Mouse (Mus musculus) spleen, adult 2 months (tissue): ENCODE results near the gene Rbfox1. TPM values are rescaled to one million over a fixed set of nuclear protein-coding genes. Genes with fewer than 3 reads are reported as not detected.

ENCODE experiments used
- DNase-seq, 2 experiments: peaks; one replicate each; pipeline versions ENCODE4 v3.0.0 to v3.0.0-alpha.2; 2012 to 2021; ENCODE audit warnings: low spot score in 2 of 2, low read depth in 1 of 2
- H3K27ac ChIP-seq: fragments of 200-500 bp; 2 replicates; pipeline ENCODE4 v1.5.1; 2012; ENCODE audit warnings: low read length, inconsistent platforms; ENCODE audit not compliant: insufficient read depth
- H3K27me3 ChIP-seq: fragments of 200-500 bp; 2 replicates; pipeline ENCODE4 v1.6.1; 2012; ENCODE audit warnings: mild to moderate bottlenecking, moderate library complexity, low read length, inconsistent platforms; ENCODE audit not compliant: control insufficient read depth, insufficient read depth
- H3K36me3 ChIP-seq: fragments of 200-500 bp; 2 replicates; pipeline ENCODE4 v1.6.1; 2012; ENCODE audit warnings: mild to moderate bottlenecking, low read length, inconsistent platforms; ENCODE audit not compliant: control insufficient read depth, insufficient read depth
- H3K4me1 ChIP-seq: fragments of 200-500 bp; 2 replicates; pipeline ENCODE4 v1.6.1; 2011; ENCODE audit warnings: inconsistent platforms; ENCODE audit not compliant: control insufficient read depth, insufficient read depth, insufficient read length
- H3K4me3 ChIP-seq: fragments of 200-500 bp; 2 replicates; pipeline ENCODE4 v1.5.1; 2011; ENCODE audit warnings: mild to moderate bottlenecking, inconsistent platforms; ENCODE audit not compliant: insufficient read depth, insufficient read length; ENCODE audit errors: extremely low read depth
- CTCF ChIP-seq: fragments of 200-500 bp; IDR thresholded peaks from 2 replicates; pipeline ENCODE4 v1.5.1; 2011; ENCODE audit warnings: mild to moderate bottlenecking, inconsistent platforms; ENCODE audit not compliant: insufficient read depth, insufficient read length, insufficient replicate concordance; ENCODE audit errors: extremely low read depth
- POLR2A ChIP-seq: fragments of 200-500 bp; IDR thresholded peaks from 2 replicates; pipeline ENCODE4 v1.6.1; 2011; ENCODE audit warnings: low read depth, low read length, inconsistent platforms
- WGBS: fragments of 180-500 bp; shearing (Covaris S2); methylation state at CpG from one replicate; pipeline ENCODE4 v1.1.7; 2018; 5-methylcytosine and 5-hydroxymethylcytosine counted together
- polyA plus RNA-seq: library from polyadenylated mRNA; depleted of rRNA; stranded (reverse); fragments of >200 nt; gene quantifications from 2 replicates; pipeline ENCODE4 v1.2.3, GENCODE M21; 2012

Rbfox1 gene
- polyA plus RNA-seq, 1 experiment: 1.0 TPM

GRCm38 (mm10) chr16:7229232-7229631 is 1344.1 kb downstream of the Rbfox1 start:
- Histone ChIP-seq H3K27me3 (no peaks in the 10 kb centered on the region), H3K36me3 (no peaks in the 10 kb centered on the region), H3K4me3 (no peak overlapping the region), H3K4me1 (no peaks in the 10 kb centered on the region), H3K27ac (no peak overlapping the region)
- 77% methylated on average over 4 of the region's 4 CpGs for WGBS
- DNase-seq: no peak
- no peak for TF ChIP-seq CTCF
- TF ChIP-seq POLR2A: no peak

GRCm38 (mm10) chr16:7241627-7242026 is 1356.5 kb downstream of the Rbfox1 start:
- no peak for TF ChIP-seq CTCF
- no peak for TF ChIP-seq POLR2A
- 73% methylated on average over 3 of the region's 3 CpGs for WGBS

GRCm38 (mm10) chr16:7242501-7242900 is 1357.3 kb downstream of the Rbfox1 start:
- Histone ChIP-seq H3K27me3 (no peaks in the 10 kb centered on the region), H3K27ac (no peak overlapping the region), H3K36me3 (no peaks in the 10 kb centered on the region), H3K4me3 (no peak overlapping the region), H3K4me1 (no peaks in the 10 kb centered on the region)
- 80% methylated on average over 3 of the region's 3 CpGs for WGBS
- no peak for DNase-seq
- TF ChIP-seq CTCF: no peak
- TF ChIP-seq POLR2A: no peak

More at GRCm38 (mm10) chr16:7241627-7242026, 1356.5 kb downstream of the Rbfox1 start:
- no peaks in the 10 kb centered on the region for H3K36me3 ChIP-seq
- H3K27me3 ChIP-seq: no peaks in the 10 kb centered on the region
- no peaks in the 10 kb centered on the region for H3K4me1 ChIP-seq
- H3K27ac ChIP-seq: no peak overlapping the region
- DNase-seq: no peak
- no peak overlapping the region for H3K4me3 ChIP-seq

- DNase-seq: no peak
- 69% methylated on average over 1 of the region's 1 CpGs for WGBS
- Histone ChIP-seq H3K4me1 (no peaks in the 10 kb centered on the region), H3K36me3 (no peaks in the 10 kb centered on the region), H3K27me3 (no peaks in the 10 kb centered on the region), H3K4me3 (no peak overlapping the region), H3K27ac (no peak overlapping the region)
- TF ChIP-seq CTCF (no peak), POLR2A (no peak)
Measured at GRCm38 (mm10) chr16:7244382-7244781, 1359.2 kb downstream of the Rbfox1 start.

- 85% methylated on average over 4 of the region's 4 CpGs for WGBS
- no peaks in the 10 kb centered on the region for H3K36me3 ChIP-seq
Measured at GRCm38 (mm10) chr16:7251696-7252095, 1366.5 kb downstream of the Rbfox1 start.

GRCm38 (mm10) chr16:7257366-7257765 is 1372.2 kb downstream of the Rbfox1 start:
- 91% methylated on average over 4 of the region's 4 CpGs for WGBS
- H3K4me1 ChIP-seq: no peaks in the 10 kb centered on the region
- TF ChIP-seq POLR2A: no peak
- no peak for TF ChIP-seq CTCF
- no peak overlapping the region for H3K27ac ChIP-seq
- H3K27me3 ChIP-seq: no peaks in the 10 kb centered on the region
- H3K36me3 ChIP-seq: no peaks in the 10 kb centered on the region
- DNase-seq: no peak
- H3K4me3 ChIP-seq: no peak overlapping the region

More at GRCm38 (mm10) chr16:7251696-7252095, 1366.5 kb downstream of the Rbfox1 start:
- Histone ChIP-seq H3K27ac (no peak overlapping the region), H3K4me3 (no peak overlapping the region), H3K4me1 (no peaks in the 10 kb centered on the region), H3K27me3 (no peaks in the 10 kb centered on the region)
- no peak for DNase-seq
- TF ChIP-seq POLR2A: no peak
- no peak for TF ChIP-seq CTCF

GRCm38 (mm10) chr16:7263261-7263660 is 1378.1 kb downstream of the Rbfox1 start:
- Histone ChIP-seq H3K4me3 (no peak overlapping the region), H3K4me1 (no peaks in the 10 kb centered on the region), H3K27me3 (no peaks in the 10 kb centered on the region), H3K27ac (no peak overlapping the region), H3K36me3 (no peaks in the 10 kb centered on the region)
- no peak for DNase-seq
- 76% methylated on average over 1 of the region's 1 CpGs for WGBS
- no peak for TF ChIP-seq POLR2A
- TF ChIP-seq CTCF: no peak
